Mouse (Mus musculus): ENCODE data around the gene Rexo1.

DNA sequence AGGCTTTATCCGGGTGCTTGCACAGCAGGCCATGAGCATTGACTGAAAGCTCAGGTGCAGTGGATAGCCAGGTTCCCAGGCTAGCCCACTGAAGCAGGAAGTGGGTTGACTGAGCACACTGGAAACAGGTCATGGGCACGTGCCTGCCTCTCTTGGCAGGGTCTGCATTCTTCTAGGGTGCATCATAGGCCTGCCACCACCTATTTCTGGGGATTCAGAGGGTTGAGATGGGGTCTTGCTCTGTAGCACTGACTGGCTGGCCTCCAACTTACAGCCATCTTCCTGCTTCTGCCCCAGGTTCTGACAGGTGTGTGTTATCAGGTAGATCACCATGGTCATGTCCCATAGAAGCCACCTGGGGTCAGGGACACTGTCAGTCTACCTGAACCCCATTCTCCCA lies 43.6 kb upstream of the Rexo1 start:
- TF ChIP-seq CTCF (IDR thresholded peaks at IDR 0.05; ENCODE audit: low read depth) (no peak), EP300 (optimal IDR thresholded peaks at IDR 0.05) (no peak)

All from stomach, postnatal 0 days (tissue).